Mouse (Mus musculus) WW6 (cell line): ENCODE data around the gene Cox6b2.
A peak's percentile ranks its signal among the peaks of the same experiment; 100 is the strongest.
"Not testable (repeated sequence)": the region's sequence is repeated elsewhere in the genome, so short reads cannot be mapped to it uniquely, and the experiment has no call there.

Experiments used
- DNase-seq: peaks from one replicate; pipeline ENCODE4 v3.0.0-alpha.2; 2013; ENCODE audit warnings: low read depth, low spot score

Gene Cox6b2

DNA sequence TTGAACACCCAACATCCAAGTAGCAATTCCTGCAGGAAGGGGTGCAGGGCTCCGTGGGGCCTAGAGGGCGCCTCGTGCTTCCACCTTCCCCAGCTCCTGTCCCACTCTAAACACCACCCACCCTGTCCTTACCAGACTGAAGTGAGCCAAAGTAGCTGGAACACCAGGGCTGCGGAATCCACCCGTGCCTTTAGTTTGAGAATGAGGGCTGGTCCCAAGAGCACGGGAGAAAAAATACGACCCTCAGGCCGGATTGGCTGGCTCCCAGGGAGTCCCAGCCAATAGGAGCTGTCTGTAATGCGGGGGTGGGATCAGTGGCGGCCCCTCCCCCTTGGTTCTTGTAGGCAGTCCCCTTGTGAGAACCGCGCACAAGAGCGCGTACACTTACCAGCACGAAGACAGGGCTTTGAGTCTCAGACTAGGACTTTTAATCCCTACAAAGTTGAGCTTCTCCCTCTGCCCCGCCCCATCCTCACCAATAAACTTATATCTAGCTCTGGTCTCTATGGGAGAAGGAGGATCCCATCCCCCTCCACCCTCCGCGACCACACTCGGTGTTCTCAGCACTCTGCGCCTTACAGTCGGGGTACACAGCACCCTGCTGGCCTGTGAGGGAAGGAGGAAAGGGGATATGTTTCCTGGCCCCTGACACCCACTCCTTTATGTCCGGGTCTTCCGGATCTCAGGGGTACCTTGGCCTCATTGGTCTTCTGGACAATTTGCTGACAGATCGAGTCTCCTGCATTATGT, at the start of gene Cox6b2:
Gene Cox6b2, minus strand, starts transcription at position 274 of the 750 bp plus-strand sequence.
- peak; percentile 89 for DNase-seq

DNA sequence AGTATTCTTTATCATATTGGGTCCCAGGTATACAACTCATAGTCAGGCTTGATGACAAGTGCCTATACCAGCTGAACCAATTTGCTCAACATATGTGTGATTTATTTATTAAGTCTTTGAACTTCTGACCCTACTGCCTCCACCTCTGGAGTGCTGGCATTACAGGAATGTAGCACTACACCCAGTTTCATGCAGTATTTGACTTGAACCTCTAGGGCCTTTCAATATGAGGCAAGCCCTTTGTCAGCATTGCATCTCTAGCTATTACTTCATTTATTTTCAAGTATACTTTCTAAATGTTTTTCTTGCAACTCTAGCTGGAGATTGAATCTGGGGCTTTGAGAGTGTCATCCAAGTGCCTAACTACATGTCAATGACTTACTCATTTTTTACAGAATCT, 49.4 kb upstream of the Cox6b2 start:
- no peak for DNase-seq

DNA sequence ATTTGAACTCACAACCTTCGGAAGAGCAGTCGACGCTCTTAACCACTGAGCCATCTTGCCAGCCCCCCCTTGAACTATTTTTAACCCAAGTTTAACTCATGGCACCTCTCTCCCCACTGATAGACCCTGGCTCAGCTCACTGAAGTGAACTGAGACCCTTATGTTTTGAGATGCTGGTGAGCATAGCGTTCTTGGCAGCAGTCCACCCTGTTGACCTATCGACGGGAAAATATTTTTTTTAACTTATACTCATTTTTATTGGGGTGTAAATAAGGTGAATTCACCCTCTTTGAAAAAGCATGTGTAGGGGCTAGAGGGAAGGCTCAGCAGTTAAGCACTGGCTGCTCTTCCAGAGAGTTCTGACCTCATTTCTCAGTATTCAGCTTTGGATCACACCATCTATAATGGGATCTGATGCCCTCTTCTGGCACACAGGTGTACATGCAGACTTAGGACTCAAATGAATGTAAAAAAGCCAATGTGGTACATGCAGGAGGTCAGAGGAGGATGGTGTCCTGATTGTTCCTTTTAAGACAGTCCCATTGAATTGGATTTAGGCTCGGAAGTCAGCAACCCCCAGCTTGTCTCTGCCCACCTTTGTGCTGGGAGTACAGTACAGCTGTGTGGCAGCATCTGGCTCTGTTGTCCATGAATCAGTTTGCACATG, 43.0 kb upstream of the Cox6b2 start:
- no peak for DNase-seq

DNA sequence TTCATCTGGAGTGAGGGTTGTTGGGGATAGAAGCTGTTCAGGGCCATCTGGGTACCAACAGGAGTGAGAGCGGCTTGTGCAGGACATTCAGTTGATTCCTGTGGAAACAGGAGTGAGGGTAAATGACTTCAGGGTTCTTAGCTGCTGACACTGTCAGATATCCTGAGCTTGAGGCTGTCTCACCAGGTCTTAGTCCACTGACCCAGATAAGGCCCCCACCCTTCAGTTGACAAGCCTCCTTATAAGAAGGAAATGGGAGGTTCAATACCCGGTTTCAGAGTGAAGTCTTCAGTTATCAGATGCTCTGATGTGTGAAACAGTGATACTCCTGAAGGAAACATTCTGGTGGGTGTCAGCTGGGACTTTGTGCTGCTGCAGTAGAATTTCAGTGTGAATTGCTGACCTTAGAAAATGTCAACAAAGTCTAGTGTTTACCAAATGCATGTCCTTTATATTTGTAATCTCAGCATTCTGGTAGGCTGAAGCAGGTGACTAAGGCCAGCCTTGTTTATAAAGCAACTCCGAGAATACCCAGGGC, 41.8 kb upstream of the Cox6b2 start:
- DNase-seq, result no peak

- no peak for DNase-seq
Measured at GRCm38 (mm10) chr7:4793674-4794073, 40.8 kb upstream of the Cox6b2 start.

- not testable (repeated sequence) for DNase-seq
Measured at GRCm38 (mm10) chr7:4793248-4793647, 40.4 kb upstream of the Cox6b2 start.

- peak; percentile 90 for DNase-seq
Measured at GRCm38 (mm10) chr7:4792278-4793212, 39.7 kb upstream of the Cox6b2 start, which contains the start of gene Rpl28. TSS of gene Rpl28 (plus strand) at chr7:4792874.

GRCm38 (mm10) chr7:4789436-4789935, 36.6 kb upstream of the Cox6b2 start, which contains the start of gene Tmem238:
TSS of gene Tmem238 (minus strand) at chr7:4789656.
- no peak for DNase-seq

GRCm38 (mm10) chr7:4788499-4789435, 35.9 kb upstream of the Cox6b2 start:
- no peak for DNase-seq

DNA sequence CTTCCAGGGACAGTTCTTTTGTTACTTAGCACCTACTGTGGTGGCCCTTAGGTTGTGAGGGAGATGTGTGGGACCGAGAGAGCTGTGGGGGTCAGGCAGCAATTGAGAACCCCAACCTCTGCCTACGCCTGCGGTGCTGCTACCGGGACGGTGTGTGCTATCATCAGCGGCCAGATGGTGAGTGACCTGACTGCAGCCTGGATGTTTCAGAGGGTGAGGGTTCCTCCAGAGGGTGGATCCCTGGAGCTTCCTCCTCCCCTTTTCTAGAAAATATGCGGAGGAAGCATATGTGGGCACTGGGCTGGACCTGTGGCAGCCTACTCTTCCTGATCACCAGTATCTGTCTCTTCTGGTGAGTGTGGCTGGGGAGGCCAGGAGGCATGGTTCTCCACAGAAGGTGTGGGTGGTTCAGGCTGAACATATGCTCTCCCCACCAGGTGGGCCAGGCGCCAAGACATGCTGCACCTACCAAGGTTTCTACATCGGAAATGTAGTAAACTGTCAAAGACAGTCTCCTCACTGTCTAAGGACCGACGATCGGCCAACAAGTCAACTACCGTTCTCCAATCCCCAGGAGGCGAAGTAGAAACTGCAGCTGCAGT, 30.9 kb upstream of the Cox6b2 start:
- DNase-seq, result no peak

- DNase-seq, result no peak
Measured at GRCm38 (mm10) chr7:4782759-4783158, 29.9 kb upstream of the Cox6b2 start, which contains the start of the genes Il11 and Tmem190. TSS of gene Il11 (minus strand) at chr7:4782859. TSS of gene Tmem190 (plus strand) at chr7:4782937.

DNA sequence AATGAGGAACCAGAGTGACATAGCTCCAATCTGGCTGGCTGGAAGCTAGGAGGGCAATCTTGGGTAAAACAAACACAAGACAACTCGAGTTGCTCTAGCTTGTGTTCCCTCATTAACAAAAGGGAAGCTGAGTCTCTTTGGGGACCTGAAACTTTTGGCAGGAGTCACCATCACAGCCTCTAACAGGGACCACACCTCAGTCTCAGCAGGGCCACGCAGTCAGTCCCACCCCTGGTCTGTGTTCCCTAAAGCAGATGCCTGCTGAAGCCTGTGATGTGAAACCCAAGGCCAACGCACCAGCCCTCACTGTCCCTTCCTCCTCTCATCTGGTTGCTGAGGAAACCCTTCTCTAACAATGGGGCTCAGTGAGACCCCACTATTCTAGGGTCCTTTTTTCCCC, 29.2 kb upstream of the Cox6b2 start:
- DNase-seq, result no peak

- DNase-seq, result no peak
Measured at GRCm38 (mm10) chr7:4779921-4780320, 27.0 kb upstream of the Cox6b2 start.

- DNase-seq, result no peak
Measured at GRCm38 (mm10) chr7:4777851-4778637, 25.1 kb upstream of the Cox6b2 start.

- DNase-seq, result peak; percentile 66
Measured at GRCm38 (mm10) chr7:4776861-4777830, 24.3 kb upstream of the Cox6b2 start.

DNA sequence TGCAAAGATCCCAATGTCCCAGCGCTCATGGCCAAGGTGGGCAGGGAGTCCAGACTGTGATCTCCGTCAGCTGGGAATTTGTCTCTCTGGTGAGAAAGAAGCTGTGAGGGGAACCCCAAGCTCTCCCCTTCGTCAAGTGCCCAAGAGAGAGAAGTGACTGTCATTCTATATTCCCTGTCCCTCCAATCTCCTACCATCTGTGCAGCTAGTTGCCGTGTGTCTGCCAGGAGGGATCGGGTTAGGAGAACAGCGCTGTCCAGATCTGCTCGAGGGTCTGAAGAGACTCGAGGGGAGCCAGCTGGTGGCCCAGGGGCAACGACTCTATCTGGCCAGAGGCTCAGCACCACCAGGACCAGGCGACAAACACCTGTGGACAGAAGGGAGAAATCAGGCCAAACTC, 23.2 kb upstream of the Cox6b2 start:
- DNase-seq, result no peak

GRCm38 (mm10) chr7:4771202-4771601, 18.3 kb upstream of the Cox6b2 start, which contains the start of gene Fam71e2:
TSS of gene Fam71e2 (minus strand) at chr7:4771302.
- DNase-seq, result no peak
